Mouse (Mus musculus) macrophage (primary cell): Measurements from ENCODE around the gene Fxr2. TPM values are rescaled to one million over a fixed set of nuclear protein-coding genes. Genes with fewer than 3 reads are reported as not detected.
A peak's percentile ranks its signal among the peaks of the same experiment; 100 is the strongest.
"Not testable (repeated sequence)": the region's sequence is repeated elsewhere in the genome, so short reads cannot be mapped to it uniquely, and the experiment has no call there.

Experiments
- H3K27ac ChIP-seq: fragments of 350-480 bp; formaldehyde crosslinking; 2 replicates; pipeline ENCODE4 v1.9.0; 2021
- H3K36me3 ChIP-seq: fragments of 350-480 bp; formaldehyde crosslinking; 2 replicates; pipeline ENCODE4 v1.9.0; 2021; ENCODE audit errors: inconsistent target
- H3K4me3 ChIP-seq: fragments of 350-480 bp; formaldehyde crosslinking; 2 replicates; pipeline ENCODE4 v1.9.0; 2021; ENCODE audit errors: inconsistent target
- H3K79me2 ChIP-seq: fragments of 350-480 bp; formaldehyde crosslinking; 2 replicates; pipeline ENCODE4 v1.9.0; 2021; ENCODE audit errors: inconsistent target
- WGBS: methylation state at CpG from one replicate; pipeline ENCODE4 v1.1.7; 2026; ENCODE audit warnings: inconsistent platforms; ENCODE audit not compliant: missing documents; 5-methylcytosine and 5-hydroxymethylcytosine counted together
- polyA plus RNA-seq: library from polyadenylated mRNA; stranded (reverse); fragments of 250-400 nt; gene quantifications from 3 replicates; pipeline ENCODE4 v1.2.4, GENCODE M21; 2018; ENCODE audit warnings: inconsistent platforms

Fxr2 gene
- polyA plus RNA-seq, 1 experiment from 2014 or later, result 36.0 TPM

- peaks cover 48% of the 10 kb centered on the region for H3K79me2 ChIP-seq
- H3K4me3 ChIP-seq, result peak overlapping the region; percentile 74; the same call in 1 of the 2 replicates
- peak overlapping the region; percentile 96 for H3K27ac ChIP-seq
- H3K36me3 ChIP-seq, result no peaks in the 10 kb centered on the region
- WGBS, result 74% methylated on average over 10 of the region's 11 CpGs
Observed at GRCm38 (mm10) chr11:69693421-69693965, 60.7 kb downstream of the Fxr2 start.

GRCm38 (mm10) chr11:69695046-69695360, 62.2 kb downstream of the Fxr2 start:
- H3K36me3 ChIP-seq, result no peaks in the 10 kb centered on the region
- peaks cover 43% of the 10 kb centered on the region for H3K79me2 ChIP-seq
- WGBS, result 78% methylated on average over 6 of the region's 6 CpGs
- H3K4me3 ChIP-seq, result peak overlapping the region; percentile 74
- peak overlapping the region; percentile 96 for H3K27ac ChIP-seq

GRCm38 (mm10) chr11:69695361-69696181, 62.8 kb downstream of the Fxr2 start, which contains the start of the genes Tnfsf12 and Tnfsfm13:
Gene Tnfsf12, minus strand, starts transcription at chr11:69695849.
Gene Tnfsfm13, minus strand, starts transcription at chr11:69696098.
- H3K4me3 ChIP-seq, result peak within 1 kb of the TSS; percentile 74
- H3K27ac ChIP-seq, result peak within 1 kb of the TSS; percentile 96
- H3K36me3 ChIP-seq, result no peaks in the 10 kb centered on the region
- H3K79me2 ChIP-seq, result peaks cover 37% of the 10 kb centered on the region
- WGBS, result 12% methylated on average over 41 of the region's 41 CpGs

GRCm38 (mm10) chr11:69697396-69697795, 64.6 kb downstream of the Fxr2 start:
- 92% methylated on average over 3 of the region's 3 CpGs for WGBS
- Histone ChIP-seq H3K27ac (no peak overlapping the region), H3K36me3 (no peaks in the 10 kb centered on the region), H3K79me2 (peaks cover 29% of the 10 kb centered on the region), H3K4me3 (no peak overlapping the region)

GRCm38 (mm10) chr11:69698574-69698973, 65.8 kb downstream of the Fxr2 start:
- 84% methylated on average over 5 of the region's 5 CpGs for WGBS
- H3K36me3 ChIP-seq, result no peaks in the 10 kb centered on the region
- H3K79me2 ChIP-seq, result peaks cover 19% of the 10 kb centered on the region
- no peak overlapping the region for H3K27ac ChIP-seq
- no peak overlapping the region for H3K4me3 ChIP-seq

GRCm38 (mm10) chr11:69699595-69699994, 66.8 kb downstream of the Fxr2 start:
- Histone ChIP-seq H3K36me3 (no peaks in the 10 kb centered on the region), H3K27ac (no peak overlapping the region), H3K4me3 (no peak overlapping the region), H3K79me2 (peaks cover 9% of the 10 kb centered on the region)
- WGBS, result 100% methylated on average over 1 of the region's 1 CpGs

GRCm38 (mm10) chr11:69702886-69703285, 70.1 kb downstream of the Fxr2 start:
- not testable (repeated sequence) for H3K4me3 ChIP-seq, H3K27ac ChIP-seq, H3K36me3 ChIP-seq, H3K79me2 ChIP-seq
- 91% methylated on average over 4 of the region's 10 CpGs for WGBS

Other genes starting within 250 kb of the Fxr2 start
- 60.0 to 104 TPM (median 95.8 TPM) in 3 replicates for gene Naa38, start 237.5 kb upstream of the Fxr2 start, polyA plus RNA-seq
- gene Cyb5d1, start 237.4 kb upstream of the Fxr2 start, polyA plus RNA-seq, result 25.0 to 35.1 TPM (median 31.3 TPM) in 3 replicates
- 0.09 TPM in 1 of 3 replicates, not detected in the others for gene Tmem88, start 234.8 kb upstream of the Fxr2 start, polyA plus RNA-seq
- 4.5 to 15.0 TPM (median 11.0 TPM) in 3 replicates for gene Kdm6b, start 219.3 kb upstream of the Fxr2 start, polyA plus RNA-seq
- gene Dnah2, start 83.9 kb upstream of the Fxr2 start, polyA plus RNA-seq, result 0.32 to 3.0 TPM (median 1.5 TPM) in 3 replicates
- 0.06 TPM in 1 of 3 replicates, not detected in the others for gene Efnb3, start 72.8 kb upstream of the Fxr2 start, polyA plus RNA-seq
- 4.4 to 5.0 TPM (median 5.0 TPM) in 3 replicates for gene Wrap53, start 52.7 kb upstream of the Fxr2 start, polyA plus RNA-seq
- 32.6 to 59.9 TPM (median 52.5 TPM) in 3 replicates for gene Trp53, start 52.6 kb upstream of the Fxr2 start, polyA plus RNA-seq
- not detected in 3 replicates for gene Atp1b2, start 27.0 kb upstream of the Fxr2 start, polyA plus RNA-seq
- not detected in 3 replicates for gene Shbg, start 15.1 kb upstream of the Fxr2 start, polyA plus RNA-seq
- gene Sat2, start 11.0 kb upstream of the Fxr2 start, polyA plus RNA-seq, result 1.6 to 2.2 TPM (median 1.6 TPM) in 3 replicates
- 0.46 TPM in 1 of 3 replicates, not detected in the others for gene Sox15, start 22.3 kb downstream of the Fxr2 start, polyA plus RNA-seq
- gene Mpdu1, start 29.7 kb downstream of the Fxr2 start, polyA plus RNA-seq, result 81.7 to 90.9 TPM (median 89.2 TPM) in 3 replicates
- gene Cd68, start 33.2 kb downstream of the Fxr2 start, polyA plus RNA-seq, result 3,562 to 8,261 TPM (median 3,776 TPM) in 3 replicates
- 683 to 1,306 TPM (median 693 TPM) in 3 replicates for gene Eif4a1, start 39.4 kb downstream of the Fxr2 start, polyA plus RNA-seq
- 57.8 to 99.6 TPM (median 77.5 TPM) in 3 replicates for gene Senp3, start 49.1 kb downstream of the Fxr2 start, polyA plus RNA-seq
- 16.4 to 43.4 TPM (median 40.3 TPM) in 3 replicates for gene Tnfsf13, start 52.8 kb downstream of the Fxr2 start, polyA plus RNA-seq
- 89.2 to 140 TPM (median 130 TPM) in 3 replicates for gene Tnfsf12, start 62.9 kb downstream of the Fxr2 start, polyA plus RNA-seq
- 25.2 to 36.9 TPM (median 25.5 TPM) in 3 replicates for gene Tnfsfm13, start 63.1 kb downstream of the Fxr2 start, polyA plus RNA-seq
- 63.4 to 133 TPM (median 79.6 TPM) in 3 replicates for gene Polr2a, start 125.6 kb downstream of the Fxr2 start, polyA plus RNA-seq
- gene Slc35g3, start 129.0 kb downstream of the Fxr2 start, polyA plus RNA-seq, result not detected in 3 replicates
- 11.6 to 17.8 TPM (median 12.0 TPM) in 3 replicates for gene Zbtb4, start 132.9 kb downstream of the Fxr2 start, polyA plus RNA-seq
- gene Chrnb1, start 163.0 kb downstream of the Fxr2 start, polyA plus RNA-seq, result not detected in 3 replicates
- gene Fgf11, start 168.9 kb downstream of the Fxr2 start, polyA plus RNA-seq, result 0.69 to 2.7 TPM (median 2.3 TPM) in 3 replicates
- not detected in 3 replicates for gene Tmem102, start 172.6 kb downstream of the Fxr2 start, polyA plus RNA-seq
- not detected in 3 replicates for gene Gm39566, start 182.3 kb downstream of the Fxr2 start, polyA plus RNA-seq
- gene Spem2, start 185.5 kb downstream of the Fxr2 start, polyA plus RNA-seq, result not detected in 3 replicates
- gene Spem1, start 189.2 kb downstream of the Fxr2 start, polyA plus RNA-seq, result not detected in 3 replicates
- gene Nlgn2, start 204.8 kb downstream of the Fxr2 start, polyA plus RNA-seq, result 0.80 to 2.1 TPM (median 1.0 TPM) in 3 replicates
- 71.2 to 302 TPM (median 269 TPM) in 3 replicates for gene Tmem256, start 205.5 kb downstream of the Fxr2 start, polyA plus RNA-seq
- 23.8 to 38.1 TPM (median 36.6 TPM) in 3 replicates for gene Plscr3, start 213.4 kb downstream of the Fxr2 start, polyA plus RNA-seq
- not detected in 3 replicates for gene Tnk1, start 225.7 kb downstream of the Fxr2 start, polyA plus RNA-seq
- not detected in 3 replicates for gene Tmem95, start 245.0 kb downstream of the Fxr2 start, polyA plus RNA-seq
- gene Kctd11, start 248.4 kb downstream of the Fxr2 start, polyA plus RNA-seq, result 4.3 to 5.6 TPM (median 5.5 TPM) in 3 replicates